Mouse (Mus musculus): Measurements from ENCODE around the gene Skida1. TPM values are rescaled to one million over a fixed set of nuclear protein-coding genes. Genes with fewer than 3 reads are reported as not detected.
"Not testable (repeated sequence)": the region's sequence is repeated elsewhere in the genome, so short reads cannot be mapped to it uniquely, and the experiment has no call there.

Gene Skida1
- polyA plus RNA-seq (2015; fragmentation: Nextera tagmentation; extraction: Ambion mirVana): 5.5 and 6.6 TPM in 2 replicates

- no peak for ATAC-seq (ENCODE audit: extremely low read depth, insufficient number of reproducible peaks, low FRiP score, low TSS enrichment)
- WGBS: under 1% methylated on average over 17 of the region's 17 CpGs
- H3K27me3 ChIP-seq (replicated peaks): no peaks in the 10 kb centered on the region
- H3K4me1 ChIP-seq: peaks cover 43% of the 10 kb centered on the region
- peak within 1 kb of the TSS; percentile 93 for H3K4me2 ChIP-seq
- no peaks in the 10 kb centered on the region for H3K36me3 ChIP-seq
- peak within 1 kb of the TSS; percentile 100 for H3K9ac ChIP-seq
- H3K9me3 ChIP-seq: no peaks in the 10 kb centered on the region
- peak within 1 kb of the TSS; percentile 98 for H3K4me3 ChIP-seq
- H3K27ac ChIP-seq (replicated peaks): peak within 1 kb of the TSS; percentile 100
Measured at GRCm38 (mm10) chr2:18048453-18049075, at the start of gene Skida1. TSS of gene Skida1 (minus strand) at chr2:18049051.

GRCm38 (mm10) chr2:18095804-18096203 is 47.0 kb upstream of the Skida1 start:
- 74% methylated on average over 2 of the region's 2 CpGs for WGBS
- H3K9me3 ChIP-seq: 0 out of 2 replicates have a peak, but pooled peaks cover 4% of the 10 kb centered on the region
- no peak overlapping the region for H3K4me3 ChIP-seq
- ATAC-seq (ENCODE audit: extremely low read depth, insufficient number of reproducible peaks, low FRiP score, low TSS enrichment): no peak
- no peak overlapping the region for H3K4me2 ChIP-seq
- H3K36me3 ChIP-seq: peaks cover 69% of the 10 kb centered on the region
- H3K27me3 ChIP-seq (replicated peaks): no peaks in the 10 kb centered on the region
- peaks cover 4% of the 10 kb centered on the region; the same call in 1 of the 2 replicates for H3K4me1 ChIP-seq
- no peak overlapping the region for H3K27ac ChIP-seq (replicated peaks)
- no peak overlapping the region for H3K9ac ChIP-seq

- Histone ChIP-seq H3K27me3 (replicated peaks) (no peaks in the 10 kb centered on the region), H3K9me3 (no peaks in the 10 kb centered on the region), H3K4me1 (peaks cover 4% of the 10 kb centered on the region; the same call in 1 of the 2 replicates), H3K4me2 (no peak overlapping the region), H3K4me3 (no peak overlapping the region), H3K27ac (replicated peaks) (peak overlapping the region; percentile 63), H3K9ac (no peak overlapping the region), H3K36me3 (peaks cover 72% of the 10 kb centered on the region)
- no peak for ATAC-seq (ENCODE audit: extremely low read depth, insufficient number of reproducible peaks, low FRiP score, low TSS enrichment)
Measured at GRCm38 (mm10) chr2:18094319-18094718, 45.5 kb upstream of the Skida1 start.

- Histone ChIP-seq H3K4me2 (no peak overlapping the region), H3K36me3 (peaks cover 74% of the 10 kb centered on the region)
- WGBS: 93% methylated on average over 1 of the region's 1 CpGs
Measured at GRCm38 (mm10) chr2:18093858-18094257, 45.0 kb upstream of the Skida1 start.

GRCm38 (mm10) chr2:18087695-18088094 is 38.8 kb upstream of the Skida1 start:
- H3K36me3 ChIP-seq: peaks cover 93% of the 10 kb centered on the region
- not testable (repeated sequence) for H3K4me3 ChIP-seq; H3K4me1 ChIP-seq; H3K27ac ChIP-seq (replicated peaks); H3K27me3 ChIP-seq (replicated peaks); ATAC-seq (ENCODE audit: extremely low read depth, insufficient number of reproducible peaks, low FRiP score, low TSS enrichment); H3K9me3 ChIP-seq; H3K4me2 ChIP-seq; H3K9ac ChIP-seq
- WGBS: 87% methylated on average over 3 of the region's 3 CpGs

More at GRCm38 (mm10) chr2:18093858-18094257, 45.0 kb upstream of the Skida1 start:
- H3K9me3 ChIP-seq: no peaks in the 10 kb centered on the region
- H3K9ac ChIP-seq: no peak overlapping the region
- no peaks in the 10 kb centered on the region for H3K27me3 ChIP-seq (replicated peaks)
- H3K27ac ChIP-seq (replicated peaks): peak overlapping the region; percentile 63
- no peak overlapping the region for H3K4me3 ChIP-seq
- H3K4me1 ChIP-seq: peaks cover 4% of the 10 kb centered on the region; the same call in 1 of the 2 replicates
- no peak for ATAC-seq (ENCODE audit: extremely low read depth, insufficient number of reproducible peaks, low FRiP score, low TSS enrichment)

- 83% methylated on average over 2 of the region's 2 CpGs for WGBS
- H3K9me3 ChIP-seq: no peaks in the 10 kb centered on the region
- peaks cover 81% of the 10 kb centered on the region for H3K36me3 ChIP-seq
- H3K4me3 ChIP-seq: no peak overlapping the region
- no peak overlapping the region for H3K9ac ChIP-seq
- no peak overlapping the region for H3K4me2 ChIP-seq
- no peak overlapping the region; the same call in 1 of the 2 replicates for H3K27ac ChIP-seq (replicated peaks)
- no peak for ATAC-seq (ENCODE audit: extremely low read depth, insufficient number of reproducible peaks, low FRiP score, low TSS enrichment)
- H3K4me1 ChIP-seq: no peaks in the 10 kb centered on the region
- H3K27me3 ChIP-seq (replicated peaks): no peaks in the 10 kb centered on the region
Measured at GRCm38 (mm10) chr2:18080182-18080860, 31.5 kb upstream of the Skida1 start.

GRCm38 (mm10) chr2:18071947-18072346 is 23.1 kb upstream of the Skida1 start:
- H3K4me2 ChIP-seq: no peak overlapping the region
- H3K9me3 ChIP-seq: no peaks in the 10 kb centered on the region
- no peak for ATAC-seq (ENCODE audit: extremely low read depth, insufficient number of reproducible peaks, low FRiP score, low TSS enrichment)
- H3K9ac ChIP-seq: no peak overlapping the region
- H3K27me3 ChIP-seq (replicated peaks): no peaks in the 10 kb centered on the region
- no peak overlapping the region for H3K27ac ChIP-seq (replicated peaks)
- WGBS: 91% methylated on average over 2 of the region's 2 CpGs
- H3K4me1 ChIP-seq: no peaks in the 10 kb centered on the region
- no peak overlapping the region for H3K4me3 ChIP-seq
- peaks cover 74% of the 10 kb centered on the region for H3K36me3 ChIP-seq

GRCm38 (mm10) chr2:18068071-18068796 is 19.4 kb upstream of the Skida1 start:
- Histone ChIP-seq H3K27ac (replicated peaks) (no peak overlapping the region), H3K9me3 (no peaks in the 10 kb centered on the region), H3K4me1 (peaks cover 13% of the 10 kb centered on the region), H3K36me3 (peaks cover 44% of the 10 kb centered on the region), H3K9ac (no peak overlapping the region), H3K4me2 (no peak overlapping the region), H3K27me3 (replicated peaks) (no peaks in the 10 kb centered on the region), H3K4me3 (no peak overlapping the region)
- WGBS: 89% methylated on average over 4 of the region's 4 CpGs
- no peak for ATAC-seq (ENCODE audit: extremely low read depth, insufficient number of reproducible peaks, low FRiP score, low TSS enrichment)

GRCm38 (mm10) chr2:18066436-18066835 is 17.6 kb upstream of the Skida1 start:
- ATAC-seq (ENCODE audit: extremely low read depth, insufficient number of reproducible peaks, low FRiP score, low TSS enrichment): no peak
- Histone ChIP-seq H3K9ac (peak overlapping the region; percentile 99), H3K4me2 (peak overlapping the region; percentile 92), H3K27ac (replicated peaks) (peak overlapping the region; percentile 100), H3K4me1 (peaks cover 15% of the 10 kb centered on the region), H3K27me3 (replicated peaks) (no peaks in the 10 kb centered on the region), H3K36me3 (peaks cover 30% of the 10 kb centered on the region), H3K9me3 (no peaks in the 10 kb centered on the region), H3K4me3 (peak overlapping the region; percentile 87)

GRCm38 (mm10) chr2:18065708-18066030 is 16.8 kb upstream of the Skida1 start:
- H3K9ac ChIP-seq: peak overlapping the region; percentile 99
- H3K4me2 ChIP-seq: peak overlapping the region; percentile 92
- peak overlapping the region; percentile 87 for H3K4me3 ChIP-seq
- H3K27me3 ChIP-seq (replicated peaks): no peaks in the 10 kb centered on the region
- peak overlapping the region; percentile 100 for H3K27ac ChIP-seq (replicated peaks)
- WGBS: 7% methylated on average over 6 of the region's 6 CpGs
- peaks cover 23% of the 10 kb centered on the region for H3K36me3 ChIP-seq
- no peaks in the 10 kb centered on the region for H3K9me3 ChIP-seq
- ATAC-seq (ENCODE audit: extremely low read depth, insufficient number of reproducible peaks, low FRiP score, low TSS enrichment): no peak; the same call in 1 of the 2 replicates
- peaks cover 15% of the 10 kb centered on the region for H3K4me1 ChIP-seq

GRCm38 (mm10) chr2:18064941-18065707 is 16.3 kb upstream of the Skida1 start:
- under 1% methylated on average over 59 of the region's 85 CpGs for WGBS

More at GRCm38 (mm10) chr2:18064941-18065707, 16.3 kb upstream of the Skida1 start:
- no peaks in the 10 kb centered on the region for H3K9me3 ChIP-seq
- ATAC-seq (ENCODE audit: extremely low read depth, insufficient number of reproducible peaks, low FRiP score, low TSS enrichment): peak; percentile 87
- peak overlapping the region; percentile 92 for H3K4me2 ChIP-seq
- H3K9ac ChIP-seq: peak overlapping the region; percentile 99
- peaks cover 22% of the 10 kb centered on the region for H3K36me3 ChIP-seq
- peak overlapping the region; percentile 87 for H3K4me3 ChIP-seq
- H3K27ac ChIP-seq (replicated peaks): peak overlapping the region; percentile 100
- H3K4me1 ChIP-seq: peaks cover 15% of the 10 kb centered on the region
- H3K27me3 ChIP-seq (replicated peaks): no peaks in the 10 kb centered on the region
